Mouse (Mus musculus): Measurements from ENCODE around the gene Cxcr3. TPM values are rescaled to one million over a fixed set of nuclear protein-coding genes. Genes with fewer than 3 reads are reported as not detected.

Gene Cxcr3
- not detected in 2 replicates for polyA plus RNA-seq (2012; ENCODE audit: insufficient read depth, insufficient read length, low replicate concordance, missing spikeins)

GRCm38 (mm10) chrX:101733828-101734319 lies at the start of gene Cxcr3:
Gene Cxcr3, minus strand, starts transcription at chrX:101734269.
- TF ChIP-seq POLR2A (IDR thresholded peaks at IDR 0.05; ENCODE audit: insufficient read depth, low read depth, low read length) (no peak), CTCF (IDR thresholded peaks at IDR 0.05; ENCODE audit: insufficient read depth, low read depth, low read length) (no peak)
- no peak within 1 kb of the TSS for H3K27ac ChIP-seq (ENCODE audit: insufficient read depth, low read depth, low read length)
- no peak within 1 kb of the TSS for H3K4me3 ChIP-seq (ENCODE audit: insufficient read depth, low read depth, low read length)
- peaks cover 3% of the 10 kb centered on the region; the same call in 1 of the 2 replicates for H3K4me1 ChIP-seq (ENCODE audit: control insufficient read depth, insufficient read depth, low read length)
- WGBS: 53% methylated on average over 11 of the region's 11 CpGs

GRCm38 (mm10) chrX:101772035-101772434 lies 38.0 kb upstream of the Cxcr3 start:
- TF ChIP-seq POLR2A (IDR thresholded peaks at IDR 0.05; ENCODE audit: insufficient read depth, low read depth, low read length) (no peak), CTCF (IDR thresholded peaks at IDR 0.05; ENCODE audit: insufficient read depth, low read depth, low read length) (no peak)
- 28% methylated on average over 5 of the region's 5 CpGs for WGBS

GRCm38 (mm10) chrX:101770307-101770706 lies 36.2 kb upstream of the Cxcr3 start:
- Histone ChIP-seq H3K4me3 (ENCODE audit: insufficient read depth, low read depth, low read length) (no peak overlapping the region), H3K27ac (ENCODE audit: insufficient read depth, low read depth, low read length) (no peak overlapping the region), H3K4me1 (ENCODE audit: control insufficient read depth, insufficient read depth, low read length) (no peaks in the 10 kb centered on the region)
- TF ChIP-seq POLR2A (IDR thresholded peaks at IDR 0.05; ENCODE audit: insufficient read depth, low read depth, low read length) (no peak), CTCF (IDR thresholded peaks at IDR 0.05; ENCODE audit: insufficient read depth, low read depth, low read length) (no peak)
- WGBS: 70% methylated on average over 3 of the region's 3 CpGs

More at GRCm38 (mm10) chrX:101772035-101772434, 38.0 kb upstream of the Cxcr3 start:
- H3K4me1 ChIP-seq (ENCODE audit: control insufficient read depth, insufficient read depth, low read length): no peaks in the 10 kb centered on the region
- H3K27ac ChIP-seq (ENCODE audit: insufficient read depth, low read depth, low read length): no peak overlapping the region
- H3K4me3 ChIP-seq (ENCODE audit: insufficient read depth, low read depth, low read length): no peak overlapping the region

GRCm38 (mm10) chrX:101769478-101769877 lies 35.4 kb upstream of the Cxcr3 start:
- 53% methylated on average over 2 of the region's 2 CpGs for WGBS
- no peak overlapping the region for H3K27ac ChIP-seq (ENCODE audit: insufficient read depth, low read depth, low read length)
- 0 out of 2 replicates have a peak, but pooled peaks cover 3% of the 10 kb centered on the region for H3K4me1 ChIP-seq (ENCODE audit: control insufficient read depth, insufficient read depth, low read length)
- no peak overlapping the region for H3K4me3 ChIP-seq (ENCODE audit: insufficient read depth, low read depth, low read length)
- TF ChIP-seq POLR2A (IDR thresholded peaks at IDR 0.05; ENCODE audit: insufficient read depth, low read depth, low read length) (no peak), CTCF (IDR thresholded peaks at IDR 0.05; ENCODE audit: insufficient read depth, low read depth, low read length) (no peak)

GRCm38 (mm10) chrX:101767280-101767679 lies 33.2 kb upstream of the Cxcr3 start:
- no peak for TF ChIP-seq CTCF (IDR thresholded peaks at IDR 0.05; ENCODE audit: insufficient read depth, low read depth, low read length)
- no peak for TF ChIP-seq POLR2A (IDR thresholded peaks at IDR 0.05; ENCODE audit: insufficient read depth, low read depth, low read length)
- Histone ChIP-seq H3K4me3 (ENCODE audit: insufficient read depth, low read depth, low read length) (no peak overlapping the region), H3K27ac (ENCODE audit: insufficient read depth, low read depth, low read length) (no peak overlapping the region), H3K4me1 (ENCODE audit: control insufficient read depth, insufficient read depth, low read length) (0 out of 2 replicates have a peak, but pooled peaks cover 3% of the 10 kb centered on the region)
- WGBS: 72% methylated on average over 7 of the region's 7 CpGs

GRCm38 (mm10) chrX:101765111-101765510 lies 31.0 kb upstream of the Cxcr3 start:
- WGBS: 66% methylated on average over 4 of the region's 4 CpGs
- Histone ChIP-seq H3K27ac (ENCODE audit: insufficient read depth, low read depth, low read length) (no peak overlapping the region), H3K4me1 (ENCODE audit: control insufficient read depth, insufficient read depth, low read length) (0 out of 2 replicates have a peak, but pooled peaks cover 3% of the 10 kb centered on the region), H3K4me3 (ENCODE audit: insufficient read depth, low read depth, low read length) (no peak overlapping the region)
- no peak for TF ChIP-seq CTCF (IDR thresholded peaks at IDR 0.05; ENCODE audit: insufficient read depth, low read depth, low read length)
- TF ChIP-seq POLR2A (IDR thresholded peaks at IDR 0.05; ENCODE audit: insufficient read depth, low read depth, low read length): no peak

GRCm38 (mm10) chrX:101764621-101765020 lies 30.6 kb upstream of the Cxcr3 start:
- TF ChIP-seq POLR2A (IDR thresholded peaks at IDR 0.05; ENCODE audit: insufficient read depth, low read depth, low read length) (no peak), CTCF (IDR thresholded peaks at IDR 0.05; ENCODE audit: insufficient read depth, low read depth, low read length) (no peak)
- 0 out of 2 replicates have a peak, but pooled peaks cover 3% of the 10 kb centered on the region for H3K4me1 ChIP-seq (ENCODE audit: control insufficient read depth, insufficient read depth, low read length)
- no peak overlapping the region for H3K4me3 ChIP-seq (ENCODE audit: insufficient read depth, low read depth, low read length)
- H3K27ac ChIP-seq (ENCODE audit: insufficient read depth, low read depth, low read length): no peak overlapping the region
- 68% methylated on average over 5 of the region's 5 CpGs for WGBS

- WGBS: 55% methylated on average over 5 of the region's 5 CpGs
- TF ChIP-seq POLR2A (IDR thresholded peaks at IDR 0.05; ENCODE audit: insufficient read depth, low read depth, low read length): no peak
- TF ChIP-seq CTCF (IDR thresholded peaks at IDR 0.05; ENCODE audit: insufficient read depth, low read depth, low read length): no peak
- Histone ChIP-seq H3K4me1 (ENCODE audit: control insufficient read depth, insufficient read depth, low read length) (peaks cover 2% of the 10 kb centered on the region; the same call in 1 of the 2 replicates), H3K27ac (ENCODE audit: insufficient read depth, low read depth, low read length) (no peak overlapping the region), H3K4me3 (ENCODE audit: insufficient read depth, low read depth, low read length) (no peak overlapping the region)
Observed at GRCm38 (mm10) chrX:101754478-101754877, 20.4 kb upstream of the Cxcr3 start.

GRCm38 (mm10) chrX:101750144-101750543 lies 16.1 kb upstream of the Cxcr3 start:
- H3K4me1 ChIP-seq (ENCODE audit: control insufficient read depth, insufficient read depth, low read length): peaks cover 2% of the 10 kb centered on the region; the same call in 1 of the 2 replicates
- no peak overlapping the region for H3K27ac ChIP-seq (ENCODE audit: insufficient read depth, low read depth, low read length)
- no peak overlapping the region for H3K4me3 ChIP-seq (ENCODE audit: insufficient read depth, low read depth, low read length)
- 48% methylated on average over 4 of the region's 4 CpGs for WGBS
- no peak for TF ChIP-seq CTCF (IDR thresholded peaks at IDR 0.05; ENCODE audit: insufficient read depth, low read depth, low read length)
- TF ChIP-seq POLR2A (IDR thresholded peaks at IDR 0.05; ENCODE audit: insufficient read depth, low read depth, low read length): no peak

Data from olfactory bulb, adult 2 months (tissue).